Mouse (Mus musculus) heart, adult 2 months (tissue): Measurements from ENCODE around the gene Ccl6. TPM values are rescaled to one million over a fixed set of nuclear protein-coding genes. Genes with fewer than 3 reads are reported as not detected.
A peak's percentile ranks its signal among the peaks of the same experiment; 100 is the strongest.

Experiments
- DNase-seq, 2 experiments: peaks; one replicate each; pipeline ENCODE4 v3.0.0; 2021
- H3K27ac ChIP-seq: fragments of 200-600 bp; 2 replicates; pipeline ENCODE4 v1.8.1; 2022
- H3K27me3 ChIP-seq: fragments of 200-500 bp; 2 replicates; pipeline ENCODE4 v1.6.1; 2012; ENCODE audit warnings: mild to moderate bottlenecking, low read length, inconsistent platforms, mixed read lengths; ENCODE audit not compliant: control insufficient read depth, insufficient read depth
- H3K36me3 ChIP-seq: fragments of 200-500 bp; 2 replicates; pipeline ENCODE4 v1.6.1; 2012; ENCODE audit warnings: low read length, inconsistent platforms; ENCODE audit not compliant: control insufficient read depth, insufficient read depth
- H3K4me1 ChIP-seq: fragments of 200-500 bp; 2 replicates; pipeline ENCODE4 v1.6.1; 2011; ENCODE audit warnings: low read length; ENCODE audit not compliant: control insufficient read depth, insufficient read depth
- H3K4me3 ChIP-seq: fragments of 200-600 bp; 2 replicates; pipeline ENCODE4 v1.8.1; 2022
- H3K79me2 ChIP-seq: fragments of 200-500 bp; replicated peaks from 2 replicates; pipeline ENCODE4 v1.6.1; 2012; ENCODE audit warnings: mild to moderate bottlenecking, inconsistent platforms, low read length, moderate library complexity, mixed read lengths; ENCODE audit not compliant: control insufficient read depth, insufficient read depth
- H3K9ac ChIP-seq: fragments of 200-500 bp; 2 replicates; pipeline ENCODE4 v1.6.1; 2012; ENCODE audit warnings: low read depth, mild to moderate bottlenecking, control low read depth, inconsistent platforms, low read length, mixed read lengths
- CTCF ChIP-seq: fragments of 200-600 bp; IDR thresholded peaks from 2 replicates; pipeline ENCODE4 v1.8.1; 2022; ENCODE audit warnings: antibody characterized with exemption, mild to moderate bottlenecking, moderate library complexity
- EP300 ChIP-seq: fragments of 200-500 bp; IDR thresholded peaks from 2 replicates; pipeline ENCODE4 v1.6.1; 2011; ENCODE audit warnings: low read depth, low read length, control low read depth; ENCODE audit not compliant: insufficient read depth
- POLR2A ChIP-seq: fragments of 200-500 bp; IDR thresholded peaks from 2 replicates; pipeline ENCODE4 v1.6.1; 2011; ENCODE audit warnings: mild to moderate bottlenecking, low read depth, low read length, control low read depth; ENCODE audit not compliant: insufficient read depth
- WGBS: fragments of 180-500 bp; shearing (Covaris S2); methylation state at CpG from one replicate; pipeline ENCODE4 v1.1.7; 2018; 5-methylcytosine and 5-hydroxymethylcytosine counted together
- intact Hi-C: fragments of 180-260 bp; cut with DNase I; formaldehyde crosslinking; loops from one replicate; pipeline ENCODE4 v1.15.1; 2025
- polyA plus RNA-seq: library from polyadenylated mRNA; depleted of rRNA; stranded (reverse); fragments of >200 nt; gene quantifications from 2 replicates; pipeline ENCODE4 v1.2.3, GENCODE M21; 2012
- total RNA-seq, 2 experiments: library from RNA; stranded (reverse); gene quantifications; 2 replicates each; pipeline ENCODE4 v1.2.3; 2021

Ccl6 gene
- total and polyA plus RNA-seq, 3 experiments = 13.0 to 25.4 (median 21.5) TPM

DNA sequence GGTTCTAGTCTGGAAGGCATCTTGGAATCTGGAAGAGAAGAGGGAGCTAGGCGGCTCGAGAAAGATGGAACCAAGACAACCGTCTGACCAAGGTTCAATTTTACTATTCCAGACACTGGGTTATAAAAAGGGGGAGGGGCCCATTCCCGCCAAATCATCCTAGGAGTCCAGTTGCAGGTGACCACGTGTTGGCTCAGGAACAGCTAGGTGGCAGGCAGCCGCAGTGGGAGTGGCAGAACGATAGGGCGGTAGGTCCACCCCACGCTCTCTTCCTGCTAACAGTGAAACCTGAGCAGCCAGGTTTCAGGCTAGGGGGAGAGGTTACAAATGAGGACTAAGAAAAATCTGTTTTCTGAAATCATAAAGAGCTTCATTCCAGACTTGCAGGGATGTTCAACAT, 20.1 kb downstream of the Ccl6 start:
- 54% methylated on average over 9 of the region's 9 CpGs for WGBS
- H3K79me2 ChIP-seq = no peaks in the 10 kb centered on the region
- no peak for TF ChIP-seq POLR2A
- TF ChIP-seq CTCF = no peak
- TF ChIP-seq EP300 = no peak

DNA sequence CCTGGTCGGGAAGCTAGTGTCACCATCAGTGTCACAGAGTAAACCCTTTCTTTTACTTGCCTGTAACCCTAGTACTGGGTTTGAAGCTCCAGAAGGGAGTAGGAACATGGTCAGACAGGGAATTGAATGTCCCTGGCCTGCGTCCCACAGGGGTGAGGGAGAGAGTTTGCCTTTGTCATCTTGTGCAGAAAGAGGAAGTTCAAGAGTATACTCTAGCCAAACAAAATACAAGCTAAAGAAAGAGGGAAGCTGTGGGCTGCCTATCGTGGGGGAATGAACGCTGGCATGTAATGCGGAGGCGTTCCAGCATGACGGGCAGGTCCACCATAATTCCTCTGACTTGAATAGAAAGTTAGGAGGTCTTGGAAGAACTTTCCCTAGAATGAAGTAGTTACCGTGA, 20.7 kb downstream of the Ccl6 start:
- no peak overlapping the region for H3K27ac ChIP-seq
- H3K4me1 ChIP-seq = peaks cover 1% of the 10 kb centered on the region
- no peak for TF ChIP-seq CTCF
- 0 out of 2 replicates have a peak, but pooled peaks have one; percentile 13 for TF ChIP-seq EP300
- TF ChIP-seq POLR2A = peak; percentile 34; the same call in 1 of the 2 replicates
- H3K27me3 ChIP-seq = no peaks in the 10 kb centered on the region
- H3K4me3 ChIP-seq = no peak overlapping the region
- H3K9ac ChIP-seq = no peak overlapping the region
- WGBS = 45% methylated on average over 8 of the region's 8 CpGs
- DNase-seq = peak; percentile 43 to 74
- no peaks in the 10 kb centered on the region for H3K79me2 ChIP-seq
- H3K36me3 ChIP-seq = no peaks in the 10 kb centered on the region
- intact Hi-C loops = no loop called here

More for the DNA sequence above, 20.1 kb downstream of the Ccl6 start:
- DNase-seq = no peak
- Histone ChIP-seq H3K4me1 (peaks cover 1% of the 10 kb centered on the region), H3K27me3 (no peaks in the 10 kb centered on the region), H3K4me3 (no peak overlapping the region), H3K36me3 (no peaks in the 10 kb centered on the region), H3K9ac (no peak overlapping the region), H3K27ac (no peak overlapping the region)
- intact Hi-C loops = no loop called here

DNA sequence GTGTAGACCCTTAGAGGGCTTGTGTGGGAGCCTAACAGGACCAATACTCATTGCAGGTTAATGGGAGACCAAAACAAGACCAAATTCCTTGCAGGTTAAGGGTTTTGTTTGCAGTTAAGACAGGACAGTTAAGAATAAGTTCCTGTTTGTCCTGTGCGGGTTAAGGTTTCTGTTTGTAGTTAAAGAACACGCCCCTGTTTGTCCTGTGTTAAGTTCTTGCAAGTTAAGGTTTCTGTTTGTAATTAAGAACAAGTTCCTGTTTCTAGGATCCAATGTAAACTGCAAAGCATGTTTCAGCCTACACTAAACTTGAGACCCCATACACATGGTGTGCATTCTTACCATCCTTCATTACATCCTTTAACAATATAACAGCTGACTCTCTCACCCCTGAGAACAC, 22.7 kb downstream of the Ccl6 start:
- Histone ChIP-seq H3K36me3 (no peaks in the 10 kb centered on the region), H3K79me2 (no peaks in the 10 kb centered on the region), H3K4me1 (peaks cover 1% of the 10 kb centered on the region), H3K4me3 (no peak overlapping the region), H3K9ac (no peak overlapping the region), H3K27ac (no peak overlapping the region), H3K27me3 (no peaks in the 10 kb centered on the region)
- DNase-seq = no peak
- intact Hi-C loops = no loop called here
- WGBS = 77% methylated on average over 2 of the region's 2 CpGs
- TF ChIP-seq EP300 (no peak), POLR2A (no peak), CTCF (no peak)

DNA sequence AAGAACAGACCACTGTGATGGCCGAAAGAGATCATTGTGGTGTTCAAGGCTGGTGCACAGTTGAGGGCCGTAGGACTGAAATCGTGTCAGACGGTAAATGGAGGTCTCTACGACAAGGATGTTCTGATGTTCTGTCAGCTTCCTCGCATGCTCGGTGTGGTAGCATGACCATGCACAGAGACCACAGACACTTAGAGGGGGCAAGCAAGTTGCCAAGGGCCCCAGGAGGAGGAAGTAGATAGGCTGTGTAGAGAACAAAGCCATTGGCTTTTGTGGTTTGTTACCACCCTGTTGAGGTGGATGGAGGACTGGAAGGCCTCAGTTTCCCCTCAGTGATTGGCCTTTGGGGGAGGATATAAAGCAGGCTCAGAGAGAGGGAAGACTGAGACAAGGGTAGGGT, 23.6 kb downstream of the Ccl6 start:
- DNase-seq = no peak
- Histone ChIP-seq H3K9ac (no peak overlapping the region), H3K4me3 (no peak overlapping the region), H3K79me2 (no peaks in the 10 kb centered on the region), H3K27ac (no peak overlapping the region), H3K36me3 (no peaks in the 10 kb centered on the region), H3K4me1 (peaks cover 1% of the 10 kb centered on the region), H3K27me3 (no peaks in the 10 kb centered on the region)
- no peak for TF ChIP-seq EP300
- TF ChIP-seq POLR2A = no peak
- TF ChIP-seq CTCF = no peak
- intact Hi-C loops = no loop called here
- WGBS = 93% methylated on average over 7 of the region's 7 CpGs

DNA sequence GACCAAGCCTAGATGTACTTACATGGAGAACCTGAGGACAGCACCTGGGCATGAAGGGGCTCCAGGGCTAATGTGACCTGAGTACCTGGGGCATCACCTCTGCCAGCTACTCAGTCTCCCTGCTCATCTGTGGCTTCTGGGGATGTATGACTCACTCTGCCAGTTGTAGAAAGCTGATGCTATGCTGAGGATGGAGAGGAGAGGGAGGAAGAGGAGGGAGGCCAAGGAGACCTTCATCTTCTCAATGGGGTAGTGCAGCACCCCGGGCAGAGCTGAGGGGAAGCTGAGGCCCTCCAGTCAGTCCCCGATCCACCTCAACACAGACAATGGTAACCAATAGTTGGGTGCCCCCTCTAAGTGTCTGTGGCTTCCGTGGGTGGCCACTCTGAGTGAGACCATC, 24.1 kb downstream of the Ccl6 start:
- no peak overlapping the region for H3K27ac ChIP-seq
- no peak for TF ChIP-seq POLR2A
- no peak for TF ChIP-seq EP300
- no peak for TF ChIP-seq CTCF
- no peaks in the 10 kb centered on the region for H3K79me2 ChIP-seq
- H3K36me3 ChIP-seq = no peaks in the 10 kb centered on the region
- no peak for DNase-seq
- H3K4me3 ChIP-seq = no peak overlapping the region
- no peak overlapping the region for H3K9ac ChIP-seq
- H3K4me1 ChIP-seq = peaks cover 1% of the 10 kb centered on the region
- WGBS = 78% methylated on average over 3 of the region's 3 CpGs
- intact Hi-C loops = no loop called here
- no peaks in the 10 kb centered on the region for H3K27me3 ChIP-seq

DNA sequence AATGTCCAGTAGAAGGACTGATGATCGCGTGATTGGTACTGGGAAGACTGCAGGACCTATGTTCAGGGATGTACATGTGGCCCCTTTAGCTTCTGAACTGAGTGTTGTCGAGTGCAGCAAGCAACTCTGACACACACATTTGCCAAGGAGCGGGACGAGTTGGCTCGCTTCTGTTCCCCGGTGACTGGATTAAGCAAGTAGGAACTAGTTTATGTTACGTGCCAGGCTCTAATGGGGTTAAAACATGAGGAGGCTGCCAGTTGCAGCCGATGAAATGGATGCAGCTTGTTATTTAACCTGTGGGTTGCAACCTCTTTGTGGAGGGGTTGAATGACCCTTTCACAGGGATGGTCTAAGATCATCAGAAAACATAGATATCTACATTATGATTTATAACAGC, 24.8 kb downstream of the Ccl6 start:
- H3K9ac ChIP-seq = no peak overlapping the region
- no peaks in the 10 kb centered on the region for H3K36me3 ChIP-seq
- no peak for DNase-seq
- no peak overlapping the region for H3K4me3 ChIP-seq
- TF ChIP-seq CTCF = no peak
- no peak for TF ChIP-seq EP300
- TF ChIP-seq POLR2A = no peak
- peaks cover 1% of the 10 kb centered on the region for H3K4me1 ChIP-seq
- WGBS = 86% methylated on average over 9 of the region's 9 CpGs
- intact Hi-C loops = no loop called here
- H3K27ac ChIP-seq = no peak overlapping the region
- H3K27me3 ChIP-seq = no peaks in the 10 kb centered on the region
- H3K79me2 ChIP-seq = no peaks in the 10 kb centered on the region
